Comparison of ENCODE assay signal across 19 mouse cellular contexts in the genomic region with DNA sequence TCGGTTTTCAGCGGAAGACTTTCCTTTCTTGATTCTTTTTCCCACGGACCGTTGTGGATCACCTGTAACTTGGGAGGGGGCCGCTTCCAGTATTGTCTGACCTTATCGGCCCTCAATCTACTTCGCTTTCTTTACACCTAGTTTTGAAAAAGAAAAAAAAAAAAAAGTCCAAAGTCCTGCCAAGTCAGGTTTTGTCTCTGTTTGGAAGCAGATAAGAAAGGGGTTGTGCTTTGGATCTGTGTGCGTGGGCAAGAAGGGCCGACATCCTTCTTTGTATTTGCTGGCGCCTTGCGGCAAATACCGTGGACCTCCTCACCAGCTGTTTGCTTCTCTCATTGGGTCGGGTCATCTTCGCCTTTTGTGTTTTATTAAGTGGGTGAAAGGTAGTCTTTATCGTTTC. TPM values are rescaled to one million over a fixed set of nuclear protein-coding genes. Genes with fewer than 3 reads are reported as not detected.
A peak's percentile ranks its signal among the peaks of the same experiment; 100 is the strongest.
DNase-seq lines count a peak whose midpoint lies in the region; ATAC-seq and TF ChIP-seq lines count a peak whose summit lies in the region.
"Had no signal": no experiment of that assay in that cellular context is flagged by ENCODE, and none has a peak within 500 bp of the region (broad histone marks: within the 10 kb centered on the region; RNA-seq: fewer than 3 reads in every experiment).

No protein-coding gene starts in this region.

- H3K4me2 ChIP-seq in heart, embryonic 15.5 days: peak overlapping the region; percentile 37
- 0 out of 2 replicates have a peak overlapping the region, but pooled peaks have one; percentile 14 for H3K4me2 ChIP-seq in liver, postnatal 0 days (ENCODE audit: low read depth, low read length)
- H3K4me2 ChIP-seq in liver, embryonic 11.5 days: no peak overlapping the region
- 0 out of 2 replicates have a peak overlapping the region, but pooled peaks have one; percentile 5 for H3K4me2 ChIP-seq in stomach, embryonic 14.5 days (replicated peaks; ENCODE audit: low read depth, low read length)
- H3K4me2 ChIP-seq: hindbrain, embryonic 13.5 days; limb, embryonic 13.5 days; midbrain, embryonic 13.5 days; neural tube, embryonic 12.5 days had no signal

- WGBS in heart, embryonic 15.5 days: 60% methylated on average over 15 of the region's 15 CpGs
- 71% methylated on average over 15 of the region's 15 CpGs for WGBS in liver, postnatal 0 days (ENCODE audit: insufficient replicate concordance)
- 81% methylated on average over 15 of the region's 15 CpGs for WGBS in liver, embryonic 11.5 days
- 72% methylated on average over 15 of the region's 15 CpGs for WGBS in stomach, embryonic 14.5 days

- ATAC-seq in heart, embryonic 15.5 days (replicated peaks; ENCODE audit: insufficient number of reproducible peaks, insufficient read depth, low FRiP score, low read depth): no peak
- no peak for ATAC-seq in liver, postnatal 0 days
- no peak for ATAC-seq in liver, embryonic 11.5 days (replicated peaks; ENCODE audit: low FRiP score)
- ATAC-seq in stomach, embryonic 14.5 days (ENCODE audit: insufficient number of reproducible peaks, insufficient read depth, low FRiP score, low read depth): peak; percentile 40; the same call in 1 of the 2 replicates
- ATAC-seq: inflammation-experienced regulatory T-cells, adult 6 months; midbrain, embryonic 13.5 days had no signal

- H3K27me3 ChIP-seq in heart, embryonic 15.5 days: no peaks in the 10 kb centered on the region
- H3K27me3 ChIP-seq in liver, postnatal 0 days (ENCODE audit: insufficient read depth, low read length): no peaks in the 10 kb centered on the region
- no peaks in the 10 kb centered on the region for H3K27me3 ChIP-seq in liver, embryonic 11.5 days (replicated peaks; ENCODE audit: control insufficient read depth, insufficient read depth, low read length)
- no peaks in the 10 kb centered on the region for H3K27me3 ChIP-seq in stomach, embryonic 14.5 days (ENCODE audit: control insufficient read depth, insufficient read depth, low read length)
- H3K27me3 ChIP-seq: hindbrain, embryonic 13.5 days; limb, embryonic 13.5 days; midbrain, embryonic 13.5 days; neural tube, embryonic 12.5 days had no signal

- no peak for TF ChIP-seq CTCF in liver, postnatal 0 days (IDR thresholded peaks at IDR 0.05; ENCODE audit: low read depth)

- no peak for TF ChIP-seq EP300 in liver, postnatal 0 days (IDR thresholded peaks at IDR 0.05; ENCODE audit: low read depth)

- H3K4me1 ChIP-seq in heart, embryonic 15.5 days (replicated peaks): peaks cover 57% of the 10 kb centered on the region
- H3K4me1 ChIP-seq in liver, postnatal 0 days (ENCODE audit: insufficient read depth): peaks cover 17% of the 10 kb centered on the region
- peaks cover 5% of the 10 kb centered on the region; the same call in 1 of the 2 replicates for H3K4me1 ChIP-seq in liver, embryonic 11.5 days (replicated peaks; ENCODE audit: control insufficient read depth, insufficient read depth, low read length)
- peaks cover 27% of the 10 kb centered on the region; the same call in 1 of the 2 replicates for H3K4me1 ChIP-seq in stomach, embryonic 14.5 days (ENCODE audit: control insufficient read depth, insufficient read depth, low read length)

- no peak overlapping the region for H3K9ac ChIP-seq in heart, embryonic 15.5 days
- no peak overlapping the region for H3K9ac ChIP-seq in liver, postnatal 0 days (replicated peaks)
- no peak overlapping the region for H3K9ac ChIP-seq in liver, embryonic 11.5 days (ENCODE audit: low read depth, low read length)
- H3K9ac ChIP-seq in stomach, embryonic 14.5 days (replicated peaks; ENCODE audit: low read depth, low read length): no peak overlapping the region
- H3K9ac ChIP-seq: hindbrain, embryonic 13.5 days; limb, embryonic 13.5 days; midbrain, embryonic 13.5 days; neural tube, embryonic 12.5 days had no signal

- peak overlapping the region; percentile 36 for H3K27ac ChIP-seq in heart, embryonic 15.5 days
- peak overlapping the region; percentile 35; the same call in 1 of the 2 replicates for H3K27ac ChIP-seq in liver, postnatal 0 days (ENCODE audit: low read depth)
- no peak overlapping the region for H3K27ac ChIP-seq in liver, embryonic 11.5 days (ENCODE audit: low read depth, low read length)
- peak overlapping the region; percentile 2 for H3K27ac ChIP-seq in stomach, embryonic 14.5 days (ENCODE audit: low read length)
- H3K27ac ChIP-seq: embryonic facial prominence, embryonic 10.5 days; hindbrain, embryonic 13.5 days; limb, embryonic 13.5 days; midbrain, embryonic 13.5 days; neural tube, embryonic 12.5 days had no signal

- H3K36me3 ChIP-seq in heart, embryonic 15.5 days: peaks cover 11% of the 10 kb centered on the region
- peaks cover 16% of the 10 kb centered on the region for H3K36me3 ChIP-seq in liver, postnatal 0 days (replicated peaks; ENCODE audit: insufficient read depth, low read length)
- 0 out of 2 replicates have a peak, but pooled peaks cover 6% of the 10 kb centered on the region for H3K36me3 ChIP-seq in liver, embryonic 11.5 days (ENCODE audit: control insufficient read depth, insufficient read depth, low read length)
- H3K36me3 ChIP-seq in stomach, embryonic 14.5 days (ENCODE audit: control insufficient read depth, insufficient read depth, low read length): peaks cover 9% of the 10 kb centered on the region

- H3K4me3 ChIP-seq in heart, embryonic 15.5 days: no peak overlapping the region
- no peak overlapping the region for H3K4me3 ChIP-seq in liver, postnatal 0 days (ENCODE audit: low read depth, low read length)
- H3K4me3 ChIP-seq in liver, embryonic 11.5 days (ENCODE audit: low read depth, low read length): no peak overlapping the region
- H3K4me3 ChIP-seq in stomach, embryonic 14.5 days (ENCODE audit: low read depth, low read length): no peak overlapping the region
- H3K4me3 ChIP-seq: embryonic facial prominence, embryonic 10.5 days; hindbrain, embryonic 13.5 days; limb, embryonic 13.5 days; midbrain, embryonic 13.5 days; neural tube, embryonic 12.5 days had no signal

- no peaks in the 10 kb centered on the region for H3K9me3 ChIP-seq in heart, embryonic 15.5 days (replicated peaks)
- no peaks in the 10 kb centered on the region for H3K9me3 ChIP-seq in liver, postnatal 0 days (ENCODE audit: low read length)
- no peaks in the 10 kb centered on the region for H3K9me3 ChIP-seq in liver, embryonic 11.5 days (ENCODE audit: control insufficient read depth, low read length)
- no peaks in the 10 kb centered on the region for H3K9me3 ChIP-seq in stomach, embryonic 14.5 days (ENCODE audit: control insufficient read depth, low read depth, low read length)
- H3K9me3 ChIP-seq: hindbrain, embryonic 13.5 days; limb, embryonic 13.5 days; neural tube, embryonic 12.5 days had no signal

- no peak for DNase-seq in heart, postnatal 4 days
- no peak for DNase-seq in liver, postnatal 0 days
- DNase-seq in liver, embryonic 11.5 days (ENCODE audit: low spot score): no peak
- DNase-seq in yolk sac, embryonic 10.5 days (ENCODE audit: low spot score): peak; percentile 60
- DNase-seq in ovary, postnatal 36 days (ENCODE audit: low spot score): no peak
- DNase-seq: adrenal gland, adult 2 months; cerebellum, adult 8-10 months; kidney, postnatal 10 days; lung, postnatal 10 days; right cerebral cortex, adult 18-20 months; thymus, adult 2 months had no signal

RNA-seq across cellular contexts. Expression of a gene that starts 52.5 kb away (rescaled TPM):
- 1.5 and 1.8 TPM in 2 replicates for polyA plus RNA-seq in heart, embryonic 15.5 days (2015; fragmentation: Nextera tagmentation; extraction: Ambion mirVana)
- 1 to 10 TPM; 6.0 to 6.6 TPM for total RNA-seq in heart, postnatal 4 days (2021)
- polyA plus RNA-seq in liver, postnatal 0 days (2015; fragmentation: Nextera tagmentation; extraction: Ambion mirVana): 0.89 and 1.2 TPM in 2 replicates
- polyA plus RNA-seq in liver, embryonic 11.5 days (2014; fragmentation: Nextera tagmentation; extraction: Ambion mirVana): 1.1 and 1.6 TPM in 2 replicates
- 3.4 and 3.5 TPM in 2 replicates for polyA plus RNA-seq in stomach, embryonic 14.5 days (2014; fragmentation: Nextera tagmentation; extraction: Ambion mirVana)
- polyA plus RNA-seq: inflammation-experienced regulatory T-cells, adult 6 months had no signal
